Mouse (Mus musculus) hematopoietic multipotent progenitor cell, adult 10-12 weeks (in vitro differentiated cells): ENCODE data around the gene Ypel2. TPM values are rescaled to one million over a fixed set of nuclear protein-coding genes. Genes with fewer than 3 reads are reported as not detected.

Experiments
- polyA plus RNA-seq: library from polyadenylated mRNA; stranded (reverse); fragments of >175 nt; gene quantifications from 2 replicates; pipeline ENCODE4 v1.2.3, GENCODE M21; 2012; ENCODE audit warnings: low replicate concordance

The Ypel2 gene
- 3.4 and 4.6 TPM in 2 replicates for polyA plus RNA-seq

GRCm38 (mm10) chr11:86993041-86994037 lies at the start of gene Ypel2:
TSS of gene Ypel2 (minus strand) at chr11:86993707.

Other genes with a start within 250 kb of the Ypel2 start
- 52.5 and 74.1 TPM in 2 replicates for gene Cltc, start 236.1 kb downstream of the Ypel2 start, polyA plus RNA-seq
- gene Dhx40, start 186.0 kb downstream of the Ypel2 start, polyA plus RNA-seq = 7.3 and 8.0 TPM in 2 replicates
- gene Gdpd1, start 80.4 kb upstream of the Ypel2 start, polyA plus RNA-seq = 0.13 and 0.88 TPM in 2 replicates
- 4.4 and 5.0 TPM in 2 replicates for gene Smg8, start 93.1 kb upstream of the Ypel2 start, polyA plus RNA-seq
- gene Prr11, start 115.0 kb upstream of the Ypel2 start, polyA plus RNA-seq = 0.26 and 0.65 TPM in 2 replicates
- 0.20 and 1.1 TPM in 2 replicates for gene Ska2, start 115.5 kb upstream of the Ypel2 start, polyA plus RNA-seq
- gene Trim37, start 133.4 kb upstream of the Ypel2 start, polyA plus RNA-seq = 4.1 and 6.1 TPM in 2 replicates